Mouse (Mus musculus) embryo, embryonic 10.5 days (tissue): Measurements from ENCODE around the gene Prkca.

Experiments
- DNase-seq: peaks from one replicate; pipeline ENCODE4 v3.0.0-alpha.2; 2015; ENCODE audit warnings: low spot score

Gene Prkca

DNA sequence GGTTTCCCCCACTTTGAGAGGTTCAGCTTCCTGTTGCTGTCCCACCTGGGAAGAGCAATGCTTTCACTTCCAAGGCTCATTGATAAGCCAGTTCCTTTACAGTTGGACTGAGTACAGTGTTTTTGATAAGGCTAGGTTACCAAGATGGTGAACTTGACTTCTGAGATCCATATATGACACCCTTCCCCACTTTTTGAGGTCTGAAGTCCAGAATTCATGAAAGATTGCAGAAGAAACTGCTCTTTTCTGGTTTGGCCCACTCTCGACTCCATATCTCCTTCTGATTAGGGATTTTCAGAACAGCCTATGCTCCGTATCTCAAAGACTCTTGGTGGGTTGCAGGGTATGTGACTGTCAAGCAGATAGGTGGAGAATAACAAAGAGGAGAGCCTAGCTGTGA, 406.8 kb downstream of the Prkca start:
- DNase-seq: no peak

DNA sequence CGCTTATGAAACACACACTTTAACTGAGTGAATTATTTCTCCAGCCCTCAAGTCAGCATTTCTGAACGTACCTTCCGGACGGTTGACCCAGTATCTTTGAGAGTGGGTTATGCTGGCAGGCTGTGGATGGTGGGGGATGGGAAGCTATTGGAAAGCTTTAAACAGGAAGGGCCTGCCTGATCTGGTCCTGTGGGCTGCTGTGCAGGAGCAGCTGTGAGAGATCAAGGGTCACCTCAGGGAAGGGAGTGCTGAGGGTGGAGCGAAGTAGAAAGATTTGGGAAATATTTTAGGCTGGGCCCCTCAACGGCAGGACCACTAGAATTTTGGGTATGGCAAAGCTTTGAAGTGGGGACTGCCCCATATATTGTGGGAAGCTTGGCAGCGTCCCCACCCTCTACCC, 412.0 kb downstream of the Prkca start:
- DNase-seq: peak; percentile 23

GRCm38 (mm10) chr11:107931288-107931687, 412.4 kb downstream of the Prkca start:
- DNase-seq: no peak

DNA sequence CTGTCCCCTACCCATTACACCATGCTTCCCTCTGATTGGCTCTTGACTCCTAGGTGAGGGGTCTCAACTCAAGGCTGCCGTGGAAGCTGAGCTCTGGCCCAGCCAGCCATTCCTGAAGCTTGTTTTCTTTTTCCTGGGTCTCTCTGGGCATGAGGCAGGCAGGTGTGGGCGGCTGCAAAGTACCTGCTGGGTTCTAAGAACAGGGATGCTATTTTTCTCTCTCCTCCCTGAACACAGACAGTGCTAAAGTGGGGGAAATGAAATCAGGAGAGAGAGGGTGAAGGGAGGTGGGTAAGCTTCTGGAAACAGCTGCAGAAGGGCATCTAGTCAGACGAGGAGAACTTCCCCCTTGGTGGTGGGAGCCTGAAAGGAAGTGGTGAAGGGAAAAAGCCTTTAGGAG, 414.0 kb downstream of the Prkca start:
- no peak for DNase-seq

GRCm38 (mm10) chr11:107919852-107920508, 423.7 kb downstream of the Prkca start:
- peak; percentile 66 for DNase-seq

- DNase-seq: no peak
Observed at GRCm38 (mm10) chr11:107917721-107918235, 425.9 kb downstream of the Prkca start.

- peak; percentile 82 for DNase-seq
Observed at GRCm38 (mm10) chr11:107914634-107915226, 429.0 kb downstream of the Prkca start, which contains the start of gene Cacng5. TSS of gene Cacng5 (minus strand) at chr11:107915055.

GRCm38 (mm10) chr11:107913317-107913716, 430.4 kb downstream of the Prkca start:
- DNase-seq: peak; percentile 19

DNA sequence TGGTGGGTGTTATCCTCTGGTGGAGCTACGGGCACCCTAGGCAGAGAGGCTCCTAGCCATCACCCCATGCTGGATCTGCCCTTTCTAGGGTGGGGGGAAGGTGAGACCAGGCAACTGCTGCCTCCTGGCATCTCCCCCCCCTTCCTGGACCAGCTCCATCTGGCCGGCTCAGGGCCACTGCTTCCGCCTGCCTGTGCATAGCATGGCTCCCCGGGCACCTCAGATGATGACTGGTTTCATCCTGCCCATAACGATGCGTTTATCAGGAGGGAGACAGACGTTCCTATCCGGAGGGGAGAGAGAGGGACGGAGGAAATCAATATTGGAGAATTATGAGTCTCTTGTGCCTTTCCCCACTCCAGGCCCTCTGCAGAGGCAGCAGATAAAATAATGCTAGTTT, 438.4 kb downstream of the Prkca start:
- no peak for DNase-seq

GRCm38 (mm10) chr11:107903966-107904605, 439.6 kb downstream of the Prkca start:
- peak; percentile 2 for DNase-seq

GRCm38 (mm10) chr11:107900470-107900869, 443.3 kb downstream of the Prkca start:
- DNase-seq: peak; percentile 55

- DNase-seq: no peak
Observed at GRCm38 (mm10) chr11:107898698-107899097, 445.0 kb downstream of the Prkca start.

DNA sequence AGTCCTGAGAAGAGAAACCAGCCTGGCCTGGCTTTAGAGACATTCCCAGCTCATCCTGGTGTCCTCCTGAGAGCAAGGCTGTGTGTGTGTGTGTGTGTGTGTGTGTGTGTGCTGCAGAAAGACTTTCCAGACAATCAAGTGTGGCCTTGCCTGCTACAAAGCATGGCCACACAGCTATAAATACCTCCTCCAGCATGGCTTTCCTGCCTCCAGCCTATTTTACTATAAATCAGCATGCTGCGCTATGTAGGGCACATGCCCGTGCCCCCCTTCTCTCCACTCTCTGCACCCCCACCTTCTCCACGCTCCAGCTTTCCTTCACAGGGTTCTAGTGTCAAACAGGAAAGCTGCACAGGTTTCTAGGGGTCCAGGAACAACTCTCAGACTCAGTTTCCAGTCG, 448.1 kb downstream of the Prkca start:
- DNase-seq: no peak

GRCm38 (mm10) chr11:107891377-107891776, 452.4 kb downstream of the Prkca start:
- DNase-seq: no peak

DNA sequence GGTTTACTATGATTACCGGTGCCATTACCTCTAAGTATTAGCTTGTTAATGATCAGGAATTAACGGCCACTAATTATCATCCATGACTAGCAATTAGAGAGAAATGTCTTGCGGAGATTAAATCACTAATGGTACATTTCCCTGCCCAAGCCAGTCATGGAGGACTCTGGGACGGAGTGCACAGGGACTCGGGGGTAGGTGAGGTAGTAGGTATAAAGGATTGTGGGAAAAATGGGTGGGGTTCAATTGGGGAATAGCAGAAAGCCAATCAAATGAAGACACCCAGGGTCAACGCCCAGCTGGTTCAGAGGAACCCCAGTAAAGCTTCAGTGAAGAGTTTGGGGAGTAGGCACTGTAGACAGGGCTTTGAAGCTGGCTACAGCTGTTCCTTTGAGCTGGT, 456.4 kb downstream of the Prkca start:
- no peak for DNase-seq
